In genomic region chr6:54593766-54594468, GRCm38 (mm10) we compare ENCODE assay signal across 8 mouse cellular contexts. TPM values are rescaled to one million over a fixed set of nuclear protein-coding genes. Genes with fewer than 3 reads are reported as not detected.
DNase-seq lines count a peak whose midpoint lies in the region; ATAC-seq lines count a peak whose summit lies in the region.

No protein-coding gene starts in this region.

- H3K9me3 ChIP-seq in hindbrain, embryonic 11.5 days (ENCODE audit: control insufficient read depth, low read length) = no peaks in the 10 kb centered on the region
- no peaks in the 10 kb centered on the region for H3K9me3 ChIP-seq in liver, embryonic 12.5 days (replicated peaks)

- 0 out of 2 replicates have a peak, but pooled peaks cover 5% of the 10 kb centered on the region for H3K4me1 ChIP-seq in hindbrain, embryonic 11.5 days (replicated peaks; ENCODE audit: control insufficient read depth, insufficient read depth, low read length)
- peaks cover 33% of the 10 kb centered on the region for H3K4me1 ChIP-seq in liver, embryonic 12.5 days

- no peak overlapping the region for H3K27ac ChIP-seq in hindbrain, embryonic 11.5 days (ENCODE audit: low read depth, low read length)
- H3K27ac ChIP-seq in liver, embryonic 12.5 days = 0 out of 2 replicates have a peak overlapping the region, but pooled peaks have one; percentile 25

- no peak overlapping the region for H3K4me2 ChIP-seq in hindbrain, embryonic 11.5 days (replicated peaks; ENCODE audit: low read depth, low read length)
- peak overlapping the region; percentile 96 for H3K4me2 ChIP-seq in liver, embryonic 12.5 days

- H3K36me3 ChIP-seq in hindbrain, embryonic 11.5 days (ENCODE audit: control insufficient read depth, insufficient read depth, low read length) = no peaks in the 10 kb centered on the region
- H3K36me3 ChIP-seq in liver, embryonic 12.5 days = no peaks in the 10 kb centered on the region

- WGBS in hindbrain, embryonic 11.5 days = 61% methylated on average over 8 of the region's 8 CpGs
- WGBS in liver, embryonic 12.5 days (ENCODE audit: insufficient replicate concordance) = 48% methylated on average over 8 of the region's 8 CpGs

- H3K4me3 ChIP-seq in hindbrain, embryonic 11.5 days (ENCODE audit: low read depth, low read length) = peak overlapping the region; percentile 56; the same call in 1 of the 2 replicates
- H3K4me3 ChIP-seq in liver, embryonic 12.5 days = peak overlapping the region; percentile 78

- peak; percentile 50 for DNase-seq in cerebellum, adult 9-10 months
- no peak for DNase-seq in cerebellum, adult 11-12 months
- DNase-seq in A20 (ENCODE audit: low read depth, low spot score) = peak; percentile 44
- no peak for DNase-seq in hindbrain, embryonic 11.5 days (ENCODE audit: low spot score)
- DNase-seq in thymus, postnatal 36 days = no peak
- DNase-seq in left cerebral cortex, adult 18-20 months (ENCODE audit: low spot score in 2 of 2) = no peak
- no peak for DNase-seq in urinary bladder, adult 18-20 months (ENCODE audit: low spot score in 2 of 2)

- no peak for ATAC-seq in hindbrain, embryonic 11.5 days (ENCODE audit: low FRiP score)
- ATAC-seq in liver, embryonic 12.5 days = no peak

- no peaks in the 10 kb centered on the region for H3K27me3 ChIP-seq in hindbrain, embryonic 11.5 days (ENCODE audit: control insufficient read depth, insufficient read depth, low read length)
- H3K27me3 ChIP-seq in liver, embryonic 12.5 days (replicated peaks) = peaks cover 20% of the 10 kb centered on the region

- H3K9ac ChIP-seq in hindbrain, embryonic 11.5 days (ENCODE audit: low read depth, low read length) = no peak overlapping the region
- peak overlapping the region; percentile 68; the same call in 1 of the 2 replicates for H3K9ac ChIP-seq in liver, embryonic 12.5 days

RNA-seq across cellular contexts. Expression of gene Plekha8, which starts 1.0 kb away (rescaled TPM):
- 16.8 and 19.6 TPM in 2 replicates for polyA plus RNA-seq in hindbrain, embryonic 11.5 days (2014; fragmentation: Nextera tagmentation; extraction: Ambion mirVana)
- polyA plus RNA-seq in liver, embryonic 12.5 days (2016; fragmentation: Nextera tagmentation; extraction: Ambion mirVana) = 5.0 TPM in 2 replicates
- 10 to 100 TPM; 11.2 to 13.1 TPM for total RNA-seq in left cerebral cortex, adult 18-20 months (2021)

RNA-seq across cellular contexts. Expression of gene Fkbp14, which starts 3.2 kb away (rescaled TPM):
- 16.2 and 17.9 TPM in 2 replicates for polyA plus RNA-seq in hindbrain, embryonic 11.5 days (2014; fragmentation: Nextera tagmentation; extraction: Ambion mirVana)
- polyA plus RNA-seq in liver, embryonic 12.5 days (2016; fragmentation: Nextera tagmentation; extraction: Ambion mirVana) = 5.9 and 6.2 TPM in 2 replicates
- 1 to 10 TPM; 9.5 to 9.9 TPM for total RNA-seq in left cerebral cortex, adult 18-20 months (2021)

RNA-seq across cellular contexts. Expression of gene Scrn1, which starts 27.6 kb away (rescaled TPM):
- polyA plus RNA-seq in hindbrain, embryonic 11.5 days (2014; fragmentation: Nextera tagmentation; extraction: Ambion mirVana) = 70.4 and 75.2 TPM in 2 replicates
- 0.60 and 0.68 TPM in 2 replicates for polyA plus RNA-seq in liver, embryonic 12.5 days (2016; fragmentation: Nextera tagmentation; extraction: Ambion mirVana)
- 100 to 1,000 TPM; 148 TPM for total RNA-seq in left cerebral cortex, adult 18-20 months (2021)

Comparison
In these comparisons a context has a peak if more than half of its experiments do, and no peak if none do; other contexts are left out.
1. DNase-seq: peak in cerebellum, adult 9-10 months (single experiment) and A20 (single experiment); none in cerebellum, adult 11-12 months (single experiment), hindbrain, embryonic 11.5 days (single experiment), thymus, postnatal 36 days (0 of 2), left cerebral cortex, adult 18-20 months (0 of 2) and urinary bladder, adult 18-20 months (0 of 2).
2. RNA of gene Scrn1, which starts 27.6 kb away (polyA plus RNA-seq): 70.4 to 75.2 TPM in hindbrain, embryonic 11.5 days; 0.60 to 0.68 TPM in liver, embryonic 12.5 days; every median in the first group is over 10 times any median in the second.